Comparison of ENCODE assay signal across 9 mouse cellular contexts in the genomic region with DNA sequence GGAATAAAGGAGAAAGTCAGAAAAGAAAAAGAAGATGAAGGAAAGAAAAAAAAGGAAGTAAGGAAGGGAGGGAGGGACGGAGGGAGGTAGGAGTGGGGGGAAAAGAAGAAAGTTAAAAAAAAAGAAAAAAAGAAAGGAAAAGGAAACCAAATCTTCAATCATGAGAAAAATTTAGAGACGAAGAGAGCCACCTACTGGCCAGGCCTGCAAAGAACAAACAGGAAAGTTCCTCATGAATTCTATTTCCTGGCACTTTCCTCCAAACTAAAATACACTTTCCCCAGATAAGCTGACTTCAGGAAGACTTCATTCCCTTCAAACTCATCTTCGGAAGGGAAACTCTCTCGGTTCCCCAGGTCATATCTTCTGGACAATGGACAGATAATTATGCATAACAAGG. TPM values are rescaled to one million over a fixed set of nuclear protein-coding genes. Genes with fewer than 3 reads are reported as not detected.
DNase-seq lines count a peak whose midpoint lies in the region; ATAC-seq and TF ChIP-seq lines count a peak whose summit lies in the region.
"Had no signal": no experiment of that assay in that cellular context is flagged by ENCODE, and none has a peak within 500 bp of the region (broad histone marks: within the 10 kb centered on the region; RNA-seq: fewer than 3 reads in every experiment).

No protein-coding gene starts in this region.

- H3K79me2 ChIP-seq in heart, adult 2 months (replicated peaks; ENCODE audit: control insufficient read depth, insufficient read depth, low read length), result no peaks in the 10 kb centered on the region

- H3K4me2 ChIP-seq in midbrain, postnatal 0 days (ENCODE audit: low read depth, low read length, poor library complexity, severe bottlenecking), result no peak overlapping the region
- H3K4me2 ChIP-seq in midbrain, embryonic 13.5 days (replicated peaks), result no peak overlapping the region

- DNase-seq in heart, adult 2 months, result no peak
- no peak for DNase-seq in heart, adult 9 months (ENCODE audit: low spot score in 2 of 2)
- peak; percentile 17 for DNase-seq in midbrain, postnatal 0 days (ENCODE audit: low spot score)
- peak; percentile 47 for DNase-seq in lung, postnatal 10 days
- DNase-seq in c-Kit-positive CD71-positive TER-119-positive erythroid progenitor cells, embryonic 14.5 days (ENCODE audit: low spot score), result no peak

- no peaks in the 10 kb centered on the region; the same call in 1 of the 2 replicates for H3K27me3 ChIP-seq in heart, adult 2 months (ENCODE audit: control insufficient read depth, insufficient read depth, low read length)
- no peaks in the 10 kb centered on the region for H3K27me3 ChIP-seq in midbrain, postnatal 0 days (ENCODE audit: insufficient read depth, low read length)
- H3K27me3 ChIP-seq in midbrain, embryonic 13.5 days, result no peaks in the 10 kb centered on the region

- no peak overlapping the region for H3K4me3 ChIP-seq in heart, adult 2 months
- H3K4me3 ChIP-seq in midbrain, postnatal 0 days (ENCODE audit: low read depth, low read length), result no peak overlapping the region
- no peak overlapping the region for H3K4me3 ChIP-seq in midbrain, embryonic 13.5 days (replicated peaks)
- H3K4me3 ChIP-seq in cortical plate, adult 2 months (ENCODE audit: insufficient read depth, low read length), result no peak overlapping the region

- H3K27ac ChIP-seq in heart, adult 2 months, result no peak overlapping the region
- H3K27ac ChIP-seq in midbrain, postnatal 0 days (ENCODE audit: low read depth, low read length), result no peak overlapping the region
- no peak overlapping the region for H3K27ac ChIP-seq in midbrain, embryonic 13.5 days
- H3K27ac ChIP-seq in cortical plate, adult 2 months (ENCODE audit: insufficient read depth, low read length), result no peak overlapping the region
- H3K27ac ChIP-seq: liver, embryonic 14.5 days had no signal

- no peak for TF ChIP-seq POLR2A in heart, adult 2 months (IDR thresholded peaks at IDR 0.05; ENCODE audit: insufficient read depth, low read depth, low read length)
- TF ChIP-seq POLR2A in cortical plate, adult 2 months (IDR thresholded peaks at IDR 0.05; ENCODE audit: extremely low read depth, insufficient read depth, low read length), result no peak

- 13% methylated on average over 4 of the region's 4 CpGs for WGBS in heart, adult 2 months
- 19% methylated on average over 4 of the region's 4 CpGs for WGBS in midbrain, postnatal 0 days
- 21% methylated on average over 4 of the region's 4 CpGs for WGBS in midbrain, embryonic 13.5 days

- no peak overlapping the region for H3K9ac ChIP-seq in heart, adult 2 months (ENCODE audit: low read depth, low read length)
- no peak overlapping the region for H3K9ac ChIP-seq in midbrain, postnatal 0 days (replicated peaks; ENCODE audit: low read length, poor library complexity, severe bottlenecking)
- no peak overlapping the region for H3K9ac ChIP-seq in midbrain, embryonic 13.5 days (replicated peaks)
- H3K9ac ChIP-seq: liver, embryonic 14.5 days had no signal

- no peak for ATAC-seq in midbrain, postnatal 0 days (ENCODE audit: low FRiP score)
- no peak for ATAC-seq in midbrain, embryonic 13.5 days
- ATAC-seq in erythroblast, adult 5-6 weeks (replicated peaks; ENCODE audit: low FRiP score, poor library complexity, severe bottlenecking), result no peak

- H3K9me3 ChIP-seq in midbrain, postnatal 0 days (ENCODE audit: low read length), result no peaks in the 10 kb centered on the region
- H3K9me3 ChIP-seq in midbrain, embryonic 13.5 days, result no peaks in the 10 kb centered on the region

- H3K36me3 ChIP-seq in heart, adult 2 months (ENCODE audit: control insufficient read depth, insufficient read depth, low read length), result no peaks in the 10 kb centered on the region
- H3K36me3 ChIP-seq in midbrain, postnatal 0 days (ENCODE audit: insufficient read depth, low read length), result no peaks in the 10 kb centered on the region
- H3K36me3 ChIP-seq in midbrain, embryonic 13.5 days, result no peaks in the 10 kb centered on the region

- intact Hi-C loops in heart, adult 2 months (cut with DNase I), result no loop called here

- peak; percentile 73 for TF ChIP-seq CTCF in heart, adult 2 months (IDR thresholded peaks at IDR 0.05)
- peak; percentile 74 for TF ChIP-seq CTCF in midbrain, postnatal 0 days (IDR thresholded peaks at IDR 0.05)
- TF ChIP-seq CTCF in cortical plate, adult 2 months (IDR thresholded peaks at IDR 0.05; ENCODE audit: extremely low read depth, insufficient read depth, low read length), result peak; percentile 29; the same call in 1 of the 2 replicates

- no peak for TF ChIP-seq EP300 in heart, adult 2 months (IDR thresholded peaks at IDR 0.05; ENCODE audit: insufficient read depth, low read depth, low read length)

- H3K4me1 ChIP-seq in heart, adult 2 months (ENCODE audit: control insufficient read depth, insufficient read depth, low read length), result no peaks in the 10 kb centered on the region
- H3K4me1 ChIP-seq in midbrain, postnatal 0 days (ENCODE audit: insufficient read depth, low read length), result no peaks in the 10 kb centered on the region
- no peaks in the 10 kb centered on the region for H3K4me1 ChIP-seq in midbrain, embryonic 13.5 days (replicated peaks)
- H3K4me1 ChIP-seq in cortical plate, adult 2 months (ENCODE audit: control insufficient read depth, insufficient read depth, low read length), result no peaks in the 10 kb centered on the region

RNA-seq across cellular contexts. Expression of a gene that starts 3.3 kb away (rescaled TPM):
- total RNA-seq in heart, adult 2 months (2021), result not detected
- polyA plus RNA-seq in heart, adult 2 months (2012; rRNA removed), result not detected in 2 replicates
- not detected in 2 replicates for total RNA-seq in midbrain, postnatal 0 days (2014; rRNA removed)
- polyA plus RNA-seq in midbrain, postnatal 0 days (2015; fragmentation: Nextera tagmentation; extraction: Ambion mirVana), result not detected in 2 replicates
- polyA plus RNA-seq in midbrain, embryonic 13.5 days (2015; fragmentation: Nextera tagmentation; extraction: Ambion mirVana), result not detected in 2 replicates
- not detected in 2 replicates for polyA plus RNA-seq in cortical plate, adult 2 months (2012; rRNA removed)
- total RNA-seq in erythroblast, adult 5-6 weeks (2015; ENCODE audit: low replicate concordance), result not detected in 2 replicates
- not detected in 2 replicates for total RNA-seq in erythroblast, adult 5-6 weeks (2017; ENCODE audit: low replicate concordance)
- polyA plus RNA-seq: liver, embryonic 14.5 days had no signal

RNA-seq across cellular contexts. Expression of a gene that starts 4.8 kb away (rescaled TPM):
- total RNA-seq in heart, adult 2 months (2021), result not detected
- polyA plus RNA-seq in heart, adult 2 months (2012; rRNA removed), result not detected in 2 replicates
- total RNA-seq in midbrain, postnatal 0 days (2014; rRNA removed), result not detected in 2 replicates
- polyA plus RNA-seq in midbrain, postnatal 0 days (2015; fragmentation: Nextera tagmentation; extraction: Ambion mirVana), result not detected in 2 replicates
- polyA plus RNA-seq in midbrain, embryonic 13.5 days (2015; fragmentation: Nextera tagmentation; extraction: Ambion mirVana), result not detected in 2 replicates
- polyA plus RNA-seq in cortical plate, adult 2 months (2012; rRNA removed), result not detected in 2 replicates
- total RNA-seq in erythroblast, adult 5-6 weeks (2015; ENCODE audit: low replicate concordance), result not detected in 2 replicates
- total RNA-seq in erythroblast, adult 5-6 weeks (2017; ENCODE audit: low replicate concordance), result not detected in 2 replicates
- polyA plus RNA-seq: liver, embryonic 14.5 days had no signal

RNA-seq across cellular contexts. Expression of a gene that starts 10.8 kb away (rescaled TPM):
- not detected for total RNA-seq in heart, adult 2 months (2021)
- polyA plus RNA-seq in heart, adult 2 months (2012; rRNA removed), result not detected in 2 replicates
- not detected in 2 replicates for total RNA-seq in midbrain, postnatal 0 days (2014; rRNA removed)
- polyA plus RNA-seq in midbrain, postnatal 0 days (2015; fragmentation: Nextera tagmentation; extraction: Ambion mirVana), result not detected in 2 replicates
- not detected in 2 replicates for polyA plus RNA-seq in midbrain, embryonic 13.5 days (2015; fragmentation: Nextera tagmentation; extraction: Ambion mirVana)
- polyA plus RNA-seq in cortical plate, adult 2 months (2012; rRNA removed), result not detected in 2 replicates
- total RNA-seq in erythroblast, adult 5-6 weeks (2015; ENCODE audit: low replicate concordance), result not detected in 2 replicates
- total RNA-seq in erythroblast, adult 5-6 weeks (2017; ENCODE audit: low replicate concordance), result not detected in 2 replicates
- polyA plus RNA-seq: liver, embryonic 14.5 days had no signal

RNA-seq across cellular contexts. Expression of a gene that starts 11.1 kb away (rescaled TPM):
- not detected for total RNA-seq in heart, adult 2 months (2021)
- polyA plus RNA-seq in heart, adult 2 months (2012; rRNA removed), result not detected in 2 replicates
- not detected in 2 replicates for total RNA-seq in midbrain, postnatal 0 days (2014; rRNA removed)
- not detected in 2 replicates for polyA plus RNA-seq in midbrain, postnatal 0 days (2015; fragmentation: Nextera tagmentation; extraction: Ambion mirVana)
- not detected in 2 replicates for polyA plus RNA-seq in midbrain, embryonic 13.5 days (2015; fragmentation: Nextera tagmentation; extraction: Ambion mirVana)
- polyA plus RNA-seq in cortical plate, adult 2 months (2012; rRNA removed), result not detected in 2 replicates
- total RNA-seq in erythroblast, adult 5-6 weeks (2015; ENCODE audit: low replicate concordance), result not detected in 2 replicates
- total RNA-seq in erythroblast, adult 5-6 weeks (2017; ENCODE audit: low replicate concordance), result not detected in 2 replicates
- polyA plus RNA-seq: liver, embryonic 14.5 days had no signal

RNA-seq across cellular contexts. Expression of a gene that starts 14.5 kb away (rescaled TPM):
- not detected for total RNA-seq in heart, adult 2 months (2021)
- not detected in 2 replicates for polyA plus RNA-seq in heart, adult 2 months (2012; rRNA removed)
- total RNA-seq in midbrain, postnatal 0 days (2014; rRNA removed), result not detected in 2 replicates
- polyA plus RNA-seq in midbrain, postnatal 0 days (2015; fragmentation: Nextera tagmentation; extraction: Ambion mirVana), result not detected in 2 replicates
- polyA plus RNA-seq in midbrain, embryonic 13.5 days (2015; fragmentation: Nextera tagmentation; extraction: Ambion mirVana), result not detected in 2 replicates
- polyA plus RNA-seq in cortical plate, adult 2 months (2012; rRNA removed), result not detected in 2 replicates
- total RNA-seq in erythroblast, adult 5-6 weeks (2015; ENCODE audit: low replicate concordance), result not detected in 2 replicates
- not detected in 2 replicates for total RNA-seq in erythroblast, adult 5-6 weeks (2017; ENCODE audit: low replicate concordance)
- polyA plus RNA-seq: liver, embryonic 14.5 days had no signal

Comparison
In these comparisons a context has a peak if more than half of its experiments do, and no peak if none do; other contexts are left out.
1. DNase-seq: peak in midbrain, postnatal 0 days (single experiment) and lung, postnatal 10 days (single experiment); none in heart, adult 2 months (0 of 2), heart, adult 9 months (0 of 2) and c-Kit-positive CD71-positive TER-119-positive erythroid progenitor cells, embryonic 14.5 days (single experiment).
2. Peak in every context shown above with its lines, with median percentiles within 50 percentile points of each other: CTCF ChIP-seq.